Mouse (Mus musculus) G1E (cell line): Measurements from ENCODE around the gene A4galt. TPM values are rescaled to one million over a fixed set of nuclear protein-coding genes. Genes with fewer than 3 reads are reported as not detected.

Experiments
- ATAC-seq: 2 replicates; pipeline ENCODE4 v1.8.0; 2016; ENCODE audit warnings: mild to moderate bottlenecking; ENCODE audit not compliant: insufficient number of reproducible peaks, poor library complexity, low FRiP score, severe bottlenecking; ENCODE audit errors: extremely low read depth
- DNase-seq: peaks from one replicate; pipeline ENCODE4 v3.0.0; 2012; ENCODE audit warnings: low spot score
- H3K27me3 ChIP-seq: 2 replicates; pipeline ENCODE4 v1.6.1; 2012; ENCODE audit warnings: mild to moderate bottlenecking, low read length, inconsistent platforms; ENCODE audit not compliant: insufficient read depth
- H3K36me3 ChIP-seq: replicated peaks from 2 replicates; pipeline ENCODE3; 2012; ENCODE audit warnings: mild to moderate bottlenecking, inconsistent platforms
- H3K4me1 ChIP-seq: 2 replicates; pipeline ENCODE4 v1.6.1; 2012; ENCODE audit warnings: low read depth, low read length, inconsistent platforms, mixed read lengths; ENCODE audit not compliant: insufficient read depth
- H3K4me3 ChIP-seq: 2 replicates; pipeline ENCODE4 v1.5.1; 2012; ENCODE audit warnings: low read depth, mild to moderate bottlenecking, inconsistent platforms, low read length, moderate library complexity, mixed read lengths
- H3K9me3 ChIP-seq: replicated peaks from 2 replicates; pipeline ENCODE4 v1.6.1; 2012; ENCODE audit warnings: inconsistent platforms
- CTCF ChIP-seq: IDR thresholded peaks from 2 replicates; pipeline ENCODE4 v1.5.1; 2012; ENCODE audit warnings: low read depth, low read length, inconsistent platforms, mixed read lengths
- GATA1 ChIP-seq: IDR thresholded peaks from 2 replicates; pipeline ENCODE4 v1.6.1; 2012; ENCODE audit warnings: borderline replicate concordance, low read length, inconsistent platforms, mixed read lengths
- GATA2 ChIP-seq: IDR thresholded peaks from 2 replicates; pipeline ENCODE4 v1.6.1; 2012; ENCODE audit warnings: low read depth, low read length, inconsistent platforms, borderline replicate concordance
- POLR2AphosphoS5 ChIP-seq: IDR thresholded peaks from 2 replicates; pipeline ENCODE4 v1.6.1; 2012; ENCODE audit warnings: low read depth, low read length, inconsistent platforms; ENCODE audit not compliant: insufficient replicate concordance
- TAL1 ChIP-seq: conservative IDR thresholded peaks from 2 replicates; pipeline ENCODE4 v1.6.1; 2012; ENCODE audit warnings: low read depth, low read length, inconsistent platforms, mixed read lengths
- polyA plus RNA-seq: library from polyadenylated mRNA; stranded (reverse); fragments of >175 nt; gene quantifications from 2 replicates; pipeline ENCODE4 v1.2.3, GENCODE M21; 2012
- total RNA-seq, 2 experiments: library from RNA; stranded (forward) in 1 of 2; stranded (reverse) in 1 of 2; fragments of 200-1000 nt in 1 of 2; fragments of >200 nt in 1 of 2; fragmentation: Nextera tagmentation in 1 of 2; gene quantifications; 2 replicates each; pipeline ENCODE4 v1.2.3; 2014 to 2017

Gene A4galt
- total and polyA plus RNA-seq, 3 experiments: 0.11 TPM; not detected in 2

- Histone ChIP-seq H3K36me3 (no peaks in the 10 kb centered on the region), H3K4me3 (no peak overlapping the region), H3K9me3 (no peaks in the 10 kb centered on the region), H3K27me3 (peaks cover 4% of the 10 kb centered on the region), H3K4me1 (peaks cover 4% of the 10 kb centered on the region; the same call in 1 of the 2 replicates)
- no peak for TF ChIP-seq TAL1
- no peak for TF ChIP-seq POLR2AphosphoS5
- no peak for TF ChIP-seq CTCF
- TF ChIP-seq GATA2: no peak
- TF ChIP-seq GATA1: no peak
- ATAC-seq: no peak
- DNase-seq: no peak
Observed at GRCm38 (mm10) chr15:83265269-83265668, 13.7 kb upstream of the A4galt start.

- Histone ChIP-seq H3K9me3 (no peaks in the 10 kb centered on the region), H3K36me3 (no peaks in the 10 kb centered on the region), H3K4me3 (no peak overlapping the region), H3K4me1 (peaks cover 2% of the 10 kb centered on the region; the same call in 1 of the 2 replicates), H3K27me3 (peaks cover 4% of the 10 kb centered on the region)
- DNase-seq (no peak), ATAC-seq (no peak)
- TF ChIP-seq GATA1 (no peak), CTCF (no peak), GATA2 (no peak), TAL1 (no peak), POLR2AphosphoS5 (no peak)
Observed at GRCm38 (mm10) chr15:83263405-83263804, 11.8 kb upstream of the A4galt start.

- DNase-seq: no peak
Observed at GRCm38 (mm10) chr15:83257906-83258305, 6.3 kb upstream of the A4galt start.

GRCm38 (mm10) chr15:83256491-83256890 is 4.9 kb upstream of the A4galt start:
- Histone ChIP-seq H3K27me3 (peaks cover 3% of the 10 kb centered on the region), H3K9me3 (peaks cover 3% of the 10 kb centered on the region), H3K4me3 (no peak overlapping the region), H3K36me3 (no peaks in the 10 kb centered on the region), H3K4me1 (peaks cover 6% of the 10 kb centered on the region)
- ATAC-seq: no peak
- no peak for DNase-seq
- TF ChIP-seq POLR2AphosphoS5: no peak

More at GRCm38 (mm10) chr15:83257906-83258305, 6.3 kb upstream of the A4galt start:
- peaks cover 4% of the 10 kb centered on the region; the same call in 1 of the 2 replicates for H3K27me3 ChIP-seq
- no peaks in the 10 kb centered on the region for H3K36me3 ChIP-seq
- TF ChIP-seq GATA1 (no peak), POLR2AphosphoS5 (no peak), CTCF (no peak), GATA2 (no peak), TAL1 (no peak)
- peaks cover 3% of the 10 kb centered on the region for H3K9me3 ChIP-seq
- H3K4me3 ChIP-seq: no peak overlapping the region
- no peak for ATAC-seq
- peaks cover 6% of the 10 kb centered on the region for H3K4me1 ChIP-seq

- peaks cover 6% of the 10 kb centered on the region for H3K4me1 ChIP-seq
- ATAC-seq (no peak), DNase-seq (no peak)
- peaks cover 5% of the 10 kb centered on the region for H3K9me3 ChIP-seq
- no peak for TF ChIP-seq GATA2
- TF ChIP-seq TAL1: no peak
- no peak for TF ChIP-seq CTCF
- TF ChIP-seq GATA1: no peak
- no peak overlapping the region for H3K4me3 ChIP-seq
- H3K27me3 ChIP-seq: peaks cover 6% of the 10 kb centered on the region
- no peaks in the 10 kb centered on the region for H3K36me3 ChIP-seq
Observed at GRCm38 (mm10) chr15:83255944-83256343, 4.4 kb upstream of the A4galt start.

- ATAC-seq (no peak), DNase-seq (no peak)
- Histone ChIP-seq H3K9me3 (peaks cover 5% of the 10 kb centered on the region), H3K4me1 (peaks cover 6% of the 10 kb centered on the region), H3K4me3 (no peak overlapping the region), H3K27me3 (peaks cover 9% of the 10 kb centered on the region; the same call in 1 of the 2 replicates), H3K36me3 (no peaks in the 10 kb centered on the region)
- TF ChIP-seq GATA1 (no peak), POLR2AphosphoS5 (no peak), GATA2 (no peak), TAL1 (no peak), CTCF (peak; percentile 17; the same call in 1 of the 2 replicates)
Observed at GRCm38 (mm10) chr15:83255191-83255782, 3.7 kb upstream of the A4galt start.
